Mouse (Mus musculus) gastrocnemius, adult 18-20 months (tissue): ENCODE results near the gene Tprgl. TPM values are rescaled to one million over a fixed set of nuclear protein-coding genes. Genes with fewer than 3 reads are reported as not detected.

ENCODE experiments used
- DNase-seq: peaks from one replicate; pipeline ENCODE4 v3.0.0; 2021; ENCODE audit warnings: low spot score
- total RNA-seq, 2 experiments: library from RNA; stranded (reverse); gene quantifications; 2 replicates each; pipeline ENCODE4 v1.2.3; 2021

Gene Tprgl
- total RNA-seq, 2 experiments from 2014 or later = 93.9 to 108 TPM

- DNase-seq = no peak
Observed at GRCm38 (mm10) chr4:154121800-154122199, 38.7 kb downstream of the Tprgl start.

- no peak for DNase-seq
Observed at GRCm38 (mm10) chr4:154119208-154119607, 41.3 kb downstream of the Tprgl start.

GRCm38 (mm10) chr4:154118782-154119181, 41.7 kb downstream of the Tprgl start:
- no peak for DNase-seq

- DNase-seq = no peak
Observed at GRCm38 (mm10) chr4:154116421-154116820, 44.0 kb downstream of the Tprgl start.

- no peak for DNase-seq
Observed at GRCm38 (mm10) chr4:154109850-154110243, 50.6 kb downstream of the Tprgl start.

- DNase-seq = peak; percentile 5
Observed at GRCm38 (mm10) chr4:154109216-154109849, 51.1 kb downstream of the Tprgl start.

Other genes starting within 250 kb of the Tprgl start
- gene A430005L14Rik, start 203.4 kb downstream of the Tprgl start, total RNA-seq = 10 to 100 TPM; 16.4 to 19.5 TPM
- under 1 TPM; 0.74 to 0.98 TPM for gene Dffb, start 185.5 kb downstream of the Tprgl start, total RNA-seq
- gene Cep104, start 185.5 kb downstream of the Tprgl start, total RNA-seq = 10 to 100 TPM; 26.5 to 27.9 TPM
- gene Lrrc47, start 148.9 kb downstream of the Tprgl start, total RNA-seq = 10 to 100 TPM; 26.3 to 27.8 TPM
- gene Smim1, start 134.4 kb downstream of the Tprgl start, total RNA-seq = 1 to 10 TPM; 1.4 to 2.2 TPM
- not detected for gene Ccdc27, start 118.0 kb downstream of the Tprgl start, total RNA-seq
- gene Trp73, start 20.5 kb downstream of the Tprgl start, total RNA-seq = not detected
- gene Wrap73, start 18.3 kb downstream of the Tprgl start, total RNA-seq = 10 to 100 TPM; 12.0 to 12.9 TPM
- gene Megf6, start 10.1 kb upstream of the Tprgl start, total RNA-seq = under 1 TPM; 0.25 to 0.40 TPM
- gene Arhgef16, start 141.0 kb upstream of the Tprgl start, total RNA-seq = under 1 TPM; 0.09 to 0.26 TPM
- gene B230104I21Rik, start 175.5 kb upstream of the Tprgl start, total RNA-seq = not detected